Mouse (Mus musculus) lung, embryonic 16.5 days (tissue): ENCODE data around the gene Slc26a1. TPM values are rescaled to one million over a fixed set of nuclear protein-coding genes. Genes with fewer than 3 reads are reported as not detected.

Source experiments
- ATAC-seq: fragments of 200-750 bp; cut with Nextera tagmentation; 2 replicates; pipeline ENCODE4 v1.8.0; 2017; ENCODE audit warnings: low read depth, mild to moderate bottlenecking, moderate library complexity
- H3K27ac ChIP-seq: fragments of 300-500 bp; sonication (generic); 2 replicates; pipeline ENCODE4 v1.5.1; 2014; ENCODE audit warnings: mild to moderate bottlenecking, control low read depth, low read length
- H3K27me3 ChIP-seq: fragments of 300-500 bp; sonication (generic); 2 replicates; pipeline ENCODE4 v1.6.1; 2014; ENCODE audit warnings: low read depth, low read length, mixed read lengths; ENCODE audit not compliant: control insufficient read depth, insufficient read depth
- H3K36me3 ChIP-seq: fragments of 300-500 bp; sonication (generic); 2 replicates; pipeline ENCODE4 v1.6.1; 2014; ENCODE audit warnings: low read length; ENCODE audit not compliant: control insufficient read depth, insufficient read depth
- H3K4me1 ChIP-seq: fragments of 300-500 bp; sonication (generic); replicated peaks from 2 replicates; pipeline ENCODE4 v1.6.1; 2014; ENCODE audit warnings: low read length, mixed read lengths; ENCODE audit not compliant: control insufficient read depth, insufficient read depth
- H3K4me2 ChIP-seq: fragments of 300-500 bp; sonication (generic); 2 replicates; pipeline ENCODE4 v1.6.1; 2014; ENCODE audit warnings: low read depth, low read length, control low read depth
- H3K4me3 ChIP-seq: fragments of 300-500 bp; sonication (generic); 2 replicates; pipeline ENCODE4 v1.5.1; 2014; ENCODE audit warnings: mild to moderate bottlenecking, low read length, control low read depth
- H3K9ac ChIP-seq: fragments of 300-500 bp; sonication (generic); 2 replicates; pipeline ENCODE4 v1.6.1; 2014; ENCODE audit warnings: low read length, control low read depth
- H3K9me3 ChIP-seq: fragments of 300-500 bp; sonication (generic); 2 replicates; pipeline ENCODE4 v1.6.1; 2016; ENCODE audit warnings: low read length; ENCODE audit not compliant: control insufficient read depth
- WGBS: fragments of 180-500 bp; shearing (Covaris S2); extraction: QIAGEN DNeasy Blood & Tissue Kit; methylation state at CpG from one replicate; pipeline ENCODE4 v1.1.7; 2014; 5-methylcytosine and 5-hydroxymethylcytosine counted together
- polyA plus RNA-seq: library from polyadenylated mRNA; unstranded; fragments of >200 nt; fragmentation: Nextera tagmentation; extraction: Ambion mirVana; gene quantifications from 2 replicates; pipeline ENCODE4 v1.2.1, GENCODE M21; 2015

Slc26a1 gene
- polyA plus RNA-seq, 1 experiment from 2014 or later = 0.51 TPM

GRCm38 (mm10) chr5:108695861-108696260 lies 20.5 kb upstream of the Slc26a1 start:
- no peak for ATAC-seq
- no peak overlapping the region for H3K4me3 ChIP-seq
- H3K36me3 ChIP-seq = 0 out of 2 replicates have a peak, but pooled peaks cover 2% of the 10 kb centered on the region
- H3K9ac ChIP-seq = no peak overlapping the region
- no peaks in the 10 kb centered on the region for H3K9me3 ChIP-seq
- WGBS = 89% methylated on average over 12 of the region's 12 CpGs
- no peaks in the 10 kb centered on the region for H3K27me3 ChIP-seq
- peaks cover 31% of the 10 kb centered on the region for H3K4me1 ChIP-seq
- H3K27ac ChIP-seq = no peak overlapping the region
- H3K4me2 ChIP-seq = no peak overlapping the region

GRCm38 (mm10) chr5:108694352-108695261 lies 19.2 kb upstream of the Slc26a1 start:
- Histone ChIP-seq H3K27me3 (no peaks in the 10 kb centered on the region), H3K9me3 (no peaks in the 10 kb centered on the region), H3K4me2 (peak overlapping the region; percentile 83), H3K9ac (peak overlapping the region; percentile 87), H3K4me1 (peaks cover 31% of the 10 kb centered on the region), H3K36me3 (0 out of 2 replicates have a peak, but pooled peaks cover 2% of the 10 kb centered on the region), H3K27ac (peak overlapping the region; percentile 73), H3K4me3 (peak overlapping the region; percentile 88)
- peak; percentile 60 for ATAC-seq
- under 1% methylated on average over 61 of the region's 99 CpGs for WGBS

GRCm38 (mm10) chr5:108693872-108694288 lies 18.5 kb upstream of the Slc26a1 start:
- H3K9me3 ChIP-seq = no peaks in the 10 kb centered on the region
- H3K4me1 ChIP-seq = peaks cover 31% of the 10 kb centered on the region
- H3K27me3 ChIP-seq = no peaks in the 10 kb centered on the region
- H3K9ac ChIP-seq = peak overlapping the region; percentile 87
- WGBS = 0% methylated on average over 27 of the region's 43 CpGs
- peak overlapping the region; percentile 83 for H3K4me2 ChIP-seq
- peak overlapping the region; percentile 73 for H3K27ac ChIP-seq
- peak; percentile 97 for ATAC-seq
- H3K36me3 ChIP-seq = 0 out of 2 replicates have a peak, but pooled peaks cover under 1% of the 10 kb centered on the region
- peak overlapping the region; percentile 88 for H3K4me3 ChIP-seq

GRCm38 (mm10) chr5:108692271-108692670 lies 16.9 kb upstream of the Slc26a1 start, which contains the start of gene Fgfrl1:
TSS of gene Fgfrl1 (plus strand) at chr5:108692382.
- ATAC-seq = peak; percentile 6; the same call in 1 of the 2 replicates
- 0 out of 2 replicates have a peak within 1 kb of the TSS, but pooled peaks have one; percentile 12 for H3K27ac ChIP-seq
- WGBS = 2% methylated on average over 16 of the region's 18 CpGs

GRCm38 (mm10) chr5:108691152-108691551 lies 15.8 kb upstream of the Slc26a1 start:
- no peaks in the 10 kb centered on the region for H3K9me3 ChIP-seq
- no peak overlapping the region for H3K27ac ChIP-seq
- peaks cover 17% of the 10 kb centered on the region for H3K4me1 ChIP-seq
- no peak overlapping the region for H3K4me3 ChIP-seq
- WGBS = 70% methylated on average over 4 of the region's 4 CpGs
- H3K27me3 ChIP-seq = no peaks in the 10 kb centered on the region
- no peak overlapping the region for H3K4me2 ChIP-seq
- no peak for ATAC-seq
- H3K36me3 ChIP-seq = no peaks in the 10 kb centered on the region
- H3K9ac ChIP-seq = no peak overlapping the region

More at GRCm38 (mm10) chr5:108692271-108692670, 16.9 kb upstream of the Slc26a1 start, which contains the start of gene Fgfrl1:
- Histone ChIP-seq H3K9ac (peak within 1 kb of the TSS; percentile 78), H3K9me3 (no peaks in the 10 kb centered on the region), H3K4me2 (peak within 1 kb of the TSS; percentile 82), H3K36me3 (no peaks in the 10 kb centered on the region), H3K27me3 (no peaks in the 10 kb centered on the region), H3K4me1 (peaks cover 26% of the 10 kb centered on the region), H3K4me3 (peak within 1 kb of the TSS; percentile 88)

- no peak for ATAC-seq
- Histone ChIP-seq H3K36me3 (no peaks in the 10 kb centered on the region), H3K4me2 (no peak overlapping the region), H3K4me1 (peaks cover 11% of the 10 kb centered on the region), H3K27ac (no peak overlapping the region), H3K9ac (no peak overlapping the region), H3K27me3 (no peaks in the 10 kb centered on the region), H3K9me3 (no peaks in the 10 kb centered on the region), H3K4me3 (no peak overlapping the region)
- 74% methylated on average over 5 of the region's 5 CpGs for WGBS
Observed at GRCm38 (mm10) chr5:108689091-108689490, 13.7 kb upstream of the Slc26a1 start.

- no peak overlapping the region for H3K9ac ChIP-seq
- no peaks in the 10 kb centered on the region for H3K9me3 ChIP-seq
- 92% methylated on average over 6 of the region's 6 CpGs for WGBS
- H3K4me2 ChIP-seq = no peak overlapping the region
- H3K36me3 ChIP-seq = no peaks in the 10 kb centered on the region
- no peak for ATAC-seq
- H3K4me1 ChIP-seq = peaks cover 12% of the 10 kb centered on the region
- no peak overlapping the region for H3K4me3 ChIP-seq
- no peaks in the 10 kb centered on the region for H3K27me3 ChIP-seq
- no peak overlapping the region for H3K27ac ChIP-seq
Observed at GRCm38 (mm10) chr5:108680871-108681270, 5.5 kb upstream of the Slc26a1 start.

- H3K4me2 ChIP-seq = no peak overlapping the region
- H3K9me3 ChIP-seq = no peaks in the 10 kb centered on the region
- no peak for ATAC-seq
- no peaks in the 10 kb centered on the region for H3K27me3 ChIP-seq
- no peak overlapping the region for H3K27ac ChIP-seq
- H3K36me3 ChIP-seq = no peaks in the 10 kb centered on the region
- H3K9ac ChIP-seq = no peak overlapping the region
- H3K4me1 ChIP-seq = peaks cover 12% of the 10 kb centered on the region
- WGBS = 52% methylated on average over 3 of the region's 3 CpGs
- H3K4me3 ChIP-seq = no peak overlapping the region
Observed at GRCm38 (mm10) chr5:108679909-108680308, 4.5 kb upstream of the Slc26a1 start.

GRCm38 (mm10) chr5:108678296-108678854 lies 3.0 kb upstream of the Slc26a1 start:
- H3K36me3 ChIP-seq = no peaks in the 10 kb centered on the region
- no peak for ATAC-seq
- no peak overlapping the region for H3K4me2 ChIP-seq
- no peaks in the 10 kb centered on the region for H3K9me3 ChIP-seq
- H3K9ac ChIP-seq = no peak overlapping the region
- no peak overlapping the region for H3K27ac ChIP-seq
- 80% methylated on average over 6 of the region's 6 CpGs for WGBS
- no peaks in the 10 kb centered on the region for H3K27me3 ChIP-seq
- H3K4me3 ChIP-seq = no peak overlapping the region
- peaks cover 12% of the 10 kb centered on the region for H3K4me1 ChIP-seq
